Mouse (Mus musculus): ENCODE measurements at regions not wholly inside any gene's neighbourhood (a gene's known extent, or its start where the extent isn't known, plus 50 kb on each side); places are given as distances from the start of the nearest gene placed in this dataset.

- DNase-seq: peak in 1 of 2 experiments; percentile 23
These were observed 85.7 kb downstream of the 1700001O22Rik start for GRCm38 (mm10) chr2:30717566-30718328.

GRCm38 (mm10) chr2:30716580-30717565, 86.6 kb downstream of the 1700001O22Rik start:
- DNase-seq: peak; percentile 74 to 86

- DNase-seq: no peak
These were observed 87.6 kb downstream of the 1700001O22Rik start for GRCm38 (mm10) chr2:30715720-30716310.

- peak; percentile 37 to 59 for DNase-seq
These were observed 89.9 kb downstream of the 1700001O22Rik start for GRCm38 (mm10) chr2:30713535-30713934.

- peak in 1 of 2 experiments; percentile 19 for DNase-seq
These were observed 90.5 kb downstream of the 1700001O22Rik start for GRCm38 (mm10) chr2:30712841-30713401.

GRCm38 (mm10) chr2:30711853-30712498, 91.5 kb downstream of the 1700001O22Rik start:
- peak; percentile 93 to 95 for DNase-seq

- peak in 1 of 2 experiments; percentile 57 for DNase-seq
These were observed 92.0 kb downstream of the 1700001O22Rik start for GRCm38 (mm10) chr2:30711476-30711852.

- DNase-seq: no peak
These were observed 92.6 kb downstream of the 1700001O22Rik start for GRCm38 (mm10) chr2:30710895-30711294.

- peak; percentile 34 to 55 for DNase-seq
These were observed 94.0 kb downstream of the 1700001O22Rik start for GRCm38 (mm10) chr2:30709386-30709884.

GRCm38 (mm10) chr2:30708762-30709385, 94.6 kb downstream of the 1700001O22Rik start:
- peak in 1 of 2 experiments; percentile 21 for DNase-seq

- DNase-seq: peak; percentile 90 to 96
These were observed 95.3 kb downstream of the 1700001O22Rik start for GRCm38 (mm10) chr2:30708001-30708683.

- peak; percentile 80 to 88 for DNase-seq
These were observed 96.1 kb downstream of the 1700001O22Rik start for GRCm38 (mm10) chr2:30707099-30708000.

- DNase-seq: no peak
These were observed 97.4 kb downstream of the 1700001O22Rik start for GRCm38 (mm10) chr2:30706036-30706435.

- DNase-seq: no peak
These were observed 100.2 kb downstream of the 1700001O22Rik start for GRCm38 (mm10) chr2:30703308-30703707.

GRCm38 (mm10) chr2:30702711-30703110, 100.8 kb downstream of the 1700001O22Rik start:
- peak; percentile 28 to 52 for DNase-seq

GRCm38 (mm10) chr2:30700890-30701289, 102.6 kb downstream of the 1700001O22Rik start:
- DNase-seq: no peak

GRCm38 (mm10) chr2:30700471-30700870, 103.0 kb downstream of the 1700001O22Rik start:
- no peak for DNase-seq

GRCm38 (mm10) chr2:30699797-30700454, 103.5 kb downstream of the 1700001O22Rik start:
- DNase-seq: peak; percentile 59 to 85
